Mouse (Mus musculus): ENCODE results near the gene Cdh13.

GRCm38 (mm10) chr8:118552397-118552796 is 268.9 kb downstream of the Cdh13 start:
- no peak for TF ChIP-seq CTCF (IDR thresholded peaks at IDR 0.05; ENCODE audit: borderline replicate concordance, insufficient read depth, low read depth, low read length)
- TF ChIP-seq POLR2A (IDR thresholded peaks at IDR 0.05; ENCODE audit: borderline replicate concordance, insufficient read depth, low read length) = no peak
